Mouse (Mus musculus) C2C12 (cell line): ENCODE measurements around the gene Gm20481.

Experiments
- CEBPB ChIP-seq: IDR thresholded peaks from one replicate; pipeline ENCODE4 v1.6.1; 2011; ENCODE audit warnings: low read depth, mild to moderate bottlenecking, control low read depth, moderate library complexity
- CTCF ChIP-seq: IDR thresholded peaks from one replicate; pipeline ENCODE4 v1.5.1; 2011; ENCODE audit not compliant: control insufficient read depth, insufficient read depth, insufficient read length
- MAX ChIP-seq: IDR thresholded peaks from one replicate; pipeline ENCODE4 v1.6.1; 2011; ENCODE audit warnings: mild to moderate bottlenecking, control low read depth
- MYOD1 ChIP-seq: IDR thresholded peaks from one replicate; pipeline ENCODE4 v1.6.1; 2011; ENCODE audit warnings: low read depth; ENCODE audit not compliant: control insufficient read depth, insufficient read length
- MYOG ChIP-seq: IDR thresholded peaks from one replicate; pipeline ENCODE4 v1.6.1; 2011; ENCODE audit not compliant: control insufficient read depth, insufficient read length; ENCODE audit errors: extremely low read depth
- USF1 ChIP-seq: IDR thresholded peaks from one replicate; pipeline ENCODE4 v1.6.1; 2011; ENCODE audit warnings: low read depth, mild to moderate bottlenecking, control low read depth, moderate library complexity

DNA sequence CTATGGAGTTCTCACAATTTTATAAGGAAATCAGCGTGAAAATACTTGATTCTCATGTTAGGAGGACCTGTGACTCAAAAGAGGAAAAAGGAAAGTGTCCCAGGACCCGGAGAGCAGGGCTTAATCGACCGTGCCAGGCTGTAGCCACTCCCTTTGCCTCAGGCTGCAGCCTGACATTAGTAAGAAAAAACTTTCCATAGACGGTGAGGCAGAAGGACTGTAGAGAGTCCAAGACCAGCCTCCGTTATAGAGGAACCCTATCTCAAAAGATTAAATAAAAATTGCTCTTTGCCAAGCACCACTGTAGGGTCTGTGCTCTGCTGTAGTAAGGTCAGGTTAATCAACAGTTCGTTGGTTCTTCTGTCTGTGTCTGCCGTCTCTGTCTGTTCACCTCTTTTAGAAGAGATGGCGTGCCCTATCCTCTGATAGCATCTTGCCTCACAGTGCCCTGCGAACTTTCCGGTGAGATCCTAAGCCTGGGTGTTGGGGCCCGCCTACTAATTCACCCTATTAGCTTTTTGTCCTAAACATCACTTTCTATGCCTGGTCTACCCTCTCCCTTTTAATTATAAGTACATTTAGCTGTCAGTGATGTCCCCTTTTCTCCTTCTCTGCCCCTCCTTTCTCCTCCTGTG lies 9.7 kb upstream of the Gm20481 start:
- no peak for TF ChIP-seq CTCF
- TF ChIP-seq CEBPB = no peak
- no peak for TF ChIP-seq USF1
- TF ChIP-seq MAX = no peak
- TF ChIP-seq MYOG = no peak
- TF ChIP-seq MYOD1 = no peak
